Mouse (Mus musculus): ENCODE results near the gene Umad1. TPM values are rescaled to one million over a fixed set of nuclear protein-coding genes. Genes with fewer than 3 reads are reported as not detected.

Umad1 gene
- polyA plus RNA-seq, 2 experiments: 10.7 to 16.6 TPM

GRCm38 (mm10) chr6:8399710-8400109, 140.6 kb downstream of the Umad1 start:
- no peaks in the 10 kb centered on the region for H3K36me3 ChIP-seq (ENCODE audit: control insufficient read depth, insufficient read depth, low read length)
- ATAC-seq (ENCODE audit: low FRiP score, low read depth): no peak
- H3K4me2 ChIP-seq (replicated peaks; ENCODE audit: low read depth, low read length, severe bottlenecking): no peak overlapping the region
- H3K4me3 ChIP-seq (replicated peaks; ENCODE audit: low read length): no peak overlapping the region
- H3K27me3 ChIP-seq (ENCODE audit: control insufficient read depth, insufficient read depth, low read length): no peaks in the 10 kb centered on the region
- no peak overlapping the region for H3K9ac ChIP-seq (ENCODE audit: low read depth, low read length, severe bottlenecking)
- WGBS: 60% methylated on average over 1 of the region's 1 CpGs
- no peaks in the 10 kb centered on the region for H3K4me1 ChIP-seq (ENCODE audit: control insufficient read depth, insufficient read depth, low read length)
- DNase-seq (ENCODE audit: low spot score): no peak
- no peak for TF ChIP-seq POLR2A (IDR thresholded peaks at IDR 0.05; ENCODE audit: borderline replicate concordance, extremely low read depth, insufficient read depth, insufficient read length)
- no peak overlapping the region for H3K27ac ChIP-seq (replicated peaks; ENCODE audit: low read depth, low read length)
- H3K9me3 ChIP-seq (ENCODE audit: control insufficient read depth, low read length): no peaks in the 10 kb centered on the region

DNA sequence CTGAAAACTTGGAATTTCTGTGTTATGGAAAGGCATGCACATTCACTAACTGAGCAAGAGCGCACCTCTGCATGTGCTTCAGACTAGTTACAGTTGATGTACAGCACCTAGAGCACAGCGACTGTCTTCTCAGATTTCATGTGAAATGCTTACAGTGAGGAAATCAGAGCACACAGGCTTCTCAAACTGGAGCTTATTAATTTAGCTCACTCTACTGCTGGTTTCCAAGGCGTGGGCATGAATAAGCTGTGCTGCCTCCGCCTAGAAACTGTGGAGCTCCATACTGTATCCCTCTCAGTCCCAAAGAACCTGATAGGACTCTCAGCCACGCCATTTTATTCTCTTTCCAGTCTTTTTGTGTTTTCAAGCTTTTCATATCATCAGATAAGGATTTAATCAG, 144.0 kb downstream of the Umad1 start:
- Histone ChIP-seq H3K4me3 (replicated peaks; ENCODE audit: low read length) (no peak overlapping the region), H3K36me3 (ENCODE audit: control insufficient read depth, insufficient read depth, low read length) (no peaks in the 10 kb centered on the region), H3K4me1 (ENCODE audit: control insufficient read depth, insufficient read depth, low read length) (no peaks in the 10 kb centered on the region), H3K9me3 (ENCODE audit: control insufficient read depth, low read length) (no peaks in the 10 kb centered on the region), H3K9ac (ENCODE audit: low read depth, low read length, severe bottlenecking) (no peak overlapping the region), H3K27ac (replicated peaks; ENCODE audit: low read depth, low read length) (no peak overlapping the region), H3K4me2 (replicated peaks; ENCODE audit: low read depth, low read length, severe bottlenecking) (no peak overlapping the region), H3K27me3 (ENCODE audit: control insufficient read depth, insufficient read depth, low read length) (no peaks in the 10 kb centered on the region)
- no peak for TF ChIP-seq POLR2A (IDR thresholded peaks at IDR 0.05; ENCODE audit: borderline replicate concordance, extremely low read depth, insufficient read depth, insufficient read length)
- DNase-seq (ENCODE audit: low spot score) (no peak), ATAC-seq (ENCODE audit: low FRiP score, low read depth) (no peak)
- WGBS: 79% methylated on average over 5 of the region's 5 CpGs

- no peak for TF ChIP-seq POLR2A (IDR thresholded peaks at IDR 0.05; ENCODE audit: borderline replicate concordance, extremely low read depth, insufficient read depth, insufficient read length)
- 86% methylated on average over 5 of the region's 5 CpGs for WGBS
- no peak overlapping the region for H3K4me3 ChIP-seq (replicated peaks; ENCODE audit: low read length)
Measured at GRCm38 (mm10) chr6:8405844-8406243, 146.8 kb downstream of the Umad1 start.

GRCm38 (mm10) chr6:8408332-8408731, 149.2 kb downstream of the Umad1 start:
- TF ChIP-seq POLR2A (IDR thresholded peaks at IDR 0.05; ENCODE audit: borderline replicate concordance, extremely low read depth, insufficient read depth, insufficient read length): no peak
- no peak for DNase-seq (ENCODE audit: low spot score)
- H3K4me2 ChIP-seq (replicated peaks; ENCODE audit: low read depth, low read length, severe bottlenecking): no peak overlapping the region
- no peaks in the 10 kb centered on the region for H3K36me3 ChIP-seq (ENCODE audit: control insufficient read depth, insufficient read depth, low read length)
- H3K4me1 ChIP-seq (ENCODE audit: control insufficient read depth, insufficient read depth, low read length): no peaks in the 10 kb centered on the region
- no peaks in the 10 kb centered on the region for H3K9me3 ChIP-seq (ENCODE audit: control insufficient read depth, low read length)
- ATAC-seq (ENCODE audit: low FRiP score, low read depth): no peak
- no peak overlapping the region for H3K4me3 ChIP-seq (replicated peaks; ENCODE audit: low read length)
- H3K27ac ChIP-seq (replicated peaks; ENCODE audit: low read depth, low read length): no peak overlapping the region
- H3K9ac ChIP-seq (ENCODE audit: low read depth, low read length, severe bottlenecking): no peak overlapping the region
- no peaks in the 10 kb centered on the region for H3K27me3 ChIP-seq (ENCODE audit: control insufficient read depth, insufficient read depth, low read length)
- WGBS: 75% methylated on average over 2 of the region's 2 CpGs

More at GRCm38 (mm10) chr6:8405844-8406243, 146.8 kb downstream of the Umad1 start:
- Histone ChIP-seq H3K9me3 (ENCODE audit: control insufficient read depth, low read length) (no peaks in the 10 kb centered on the region), H3K27ac (replicated peaks; ENCODE audit: low read depth, low read length) (no peak overlapping the region), H3K27me3 (ENCODE audit: control insufficient read depth, insufficient read depth, low read length) (no peaks in the 10 kb centered on the region), H3K9ac (ENCODE audit: low read depth, low read length, severe bottlenecking) (no peak overlapping the region), H3K36me3 (ENCODE audit: control insufficient read depth, insufficient read depth, low read length) (no peaks in the 10 kb centered on the region), H3K4me1 (ENCODE audit: control insufficient read depth, insufficient read depth, low read length) (no peaks in the 10 kb centered on the region), H3K4me2 (replicated peaks; ENCODE audit: low read depth, low read length, severe bottlenecking) (no peak overlapping the region)
- DNase-seq (ENCODE audit: low spot score) (no peak), ATAC-seq (ENCODE audit: low FRiP score, low read depth) (no peak)

- Histone ChIP-seq H3K4me2 (replicated peaks; ENCODE audit: low read depth, low read length, severe bottlenecking) (no peak overlapping the region), H3K27me3 (ENCODE audit: control insufficient read depth, insufficient read depth, low read length) (no peaks in the 10 kb centered on the region), H3K4me1 (ENCODE audit: control insufficient read depth, insufficient read depth, low read length) (no peaks in the 10 kb centered on the region), H3K36me3 (ENCODE audit: control insufficient read depth, insufficient read depth, low read length) (no peaks in the 10 kb centered on the region), H3K27ac (replicated peaks; ENCODE audit: low read depth, low read length) (no peak overlapping the region), H3K4me3 (replicated peaks; ENCODE audit: low read length) (no peak overlapping the region), H3K9me3 (ENCODE audit: control insufficient read depth, low read length) (no peaks in the 10 kb centered on the region), H3K9ac (ENCODE audit: low read depth, low read length, severe bottlenecking) (no peak overlapping the region)
- DNase-seq (ENCODE audit: low spot score): no peak
- no peak for ATAC-seq (ENCODE audit: low FRiP score, low read depth)
- no peak for TF ChIP-seq POLR2A (IDR thresholded peaks at IDR 0.05; ENCODE audit: borderline replicate concordance, extremely low read depth, insufficient read depth, insufficient read length)
- 91% methylated on average over 4 of the region's 4 CpGs for WGBS
Measured at GRCm38 (mm10) chr6:8409865-8410264, 150.8 kb downstream of the Umad1 start.
